Mouse (Mus musculus): ENCODE measurements around the gene Neurl1a.

GRCm38 (mm10) chr19:47220232-47220631 lies 41.6 kb downstream of the Neurl1a start:
- TF ChIP-seq MAFK (IDR thresholded peaks at IDR 0.05; ENCODE audit: insufficient read depth, low read depth, low read length) (no peak), CHD2 (IDR thresholded peaks at IDR 0.05; ENCODE audit: low read depth, low read length) (no peak), ZNF384 (IDR thresholded peaks at IDR 0.05; ENCODE audit: low read depth, low read length) (no peak)
